Mouse (Mus musculus) forebrain, postnatal 0 days (tissue): ENCODE measurements around the gene Rbpjl. TPM values are rescaled to one million over a fixed set of nuclear protein-coding genes. Genes with fewer than 3 reads are reported as not detected.

Experiments used
- ATAC-seq: fragments of 200-750 bp; cut with Nextera tagmentation; 2 replicates; pipeline ENCODE4 v1.8.0; 2017; ENCODE audit warnings: mild to moderate bottlenecking, moderate library complexity
- DNase-seq: peaks from one replicate; pipeline ENCODE4 v3.0.0-alpha.2; 2015
- H3K27ac ChIP-seq: fragments of 300-500 bp; sonication (generic); 2 replicates; pipeline ENCODE4 v1.5.1; 2014; ENCODE audit warnings: low read depth, mild to moderate bottlenecking, antibody characterized with exemption, low read length, moderate library complexity, mixed read lengths
- H3K27me3 ChIP-seq: fragments of 300-500 bp; sonication (generic); 2 replicates; pipeline ENCODE4 v1.6.1; 2014; ENCODE audit warnings: mild to moderate bottlenecking, low read length, mixed read lengths; ENCODE audit not compliant: insufficient read depth
- H3K36me3 ChIP-seq: fragments of 300-500 bp; sonication (generic); 2 replicates; pipeline ENCODE4 v1.6.1; 2014; ENCODE audit warnings: mild to moderate bottlenecking, moderate library complexity; ENCODE audit not compliant: insufficient read depth
- H3K4me1 ChIP-seq: fragments of 300-500 bp; sonication (generic); 2 replicates; pipeline ENCODE4 v1.6.1; 2014; ENCODE audit warnings: antibody characterized with exemption; ENCODE audit not compliant: insufficient read depth
- H3K4me2 ChIP-seq: fragments of 300-500 bp; sonication (generic); 2 replicates; pipeline ENCODE4 v1.6.1; 2014; ENCODE audit warnings: low read depth, mild to moderate bottlenecking, moderate library complexity
- H3K4me3 ChIP-seq: fragments of 300-500 bp; sonication (generic); 2 replicates; pipeline ENCODE4 v1.5.1; 2014; ENCODE audit warnings: low read depth, low read length, mixed read lengths
- H3K9ac ChIP-seq: fragments of 300-500 bp; sonication (generic); 2 replicates; pipeline ENCODE4 v1.6.1; 2014; ENCODE audit warnings: mild to moderate bottlenecking
- H3K9me3 ChIP-seq: fragments of 300-500 bp; sonication (generic); 2 replicates; pipeline ENCODE4 v1.6.1; 2016; ENCODE audit warnings: low read length
- CTCF ChIP-seq: sonication (generic); IDR thresholded peaks from 2 replicates; pipeline ENCODE4 v1.5.1; 2016; ENCODE audit warnings: antibody characterized with exemption, control low read depth, low read depth
- WGBS: fragments of 180-500 bp; shearing (Covaris S2); extraction: QIAGEN DNeasy Blood & Tissue Kit; methylation state at CpG from one replicate; pipeline ENCODE4 v1.1.7; 2014; 5-methylcytosine and 5-hydroxymethylcytosine counted together
- polyA plus RNA-seq: library from polyadenylated mRNA; unstranded; fragments of >200 nt; fragmentation: Nextera tagmentation; extraction: Ambion mirVana; gene quantifications from 2 replicates; pipeline ENCODE4 v1.2.1, GENCODE M21; 2015
- total RNA-seq: library from RNA; depleted of rRNA; stranded (reverse); fragments of >200 nt; gene quantifications from 2 replicates; pipeline ENCODE4 v1.2.3, GENCODE M21; 2014

Rbpjl gene
- total and polyA plus RNA-seq, 2 experiments from 2014 or later: 0.17 TPM; not detected in 1

DNA sequence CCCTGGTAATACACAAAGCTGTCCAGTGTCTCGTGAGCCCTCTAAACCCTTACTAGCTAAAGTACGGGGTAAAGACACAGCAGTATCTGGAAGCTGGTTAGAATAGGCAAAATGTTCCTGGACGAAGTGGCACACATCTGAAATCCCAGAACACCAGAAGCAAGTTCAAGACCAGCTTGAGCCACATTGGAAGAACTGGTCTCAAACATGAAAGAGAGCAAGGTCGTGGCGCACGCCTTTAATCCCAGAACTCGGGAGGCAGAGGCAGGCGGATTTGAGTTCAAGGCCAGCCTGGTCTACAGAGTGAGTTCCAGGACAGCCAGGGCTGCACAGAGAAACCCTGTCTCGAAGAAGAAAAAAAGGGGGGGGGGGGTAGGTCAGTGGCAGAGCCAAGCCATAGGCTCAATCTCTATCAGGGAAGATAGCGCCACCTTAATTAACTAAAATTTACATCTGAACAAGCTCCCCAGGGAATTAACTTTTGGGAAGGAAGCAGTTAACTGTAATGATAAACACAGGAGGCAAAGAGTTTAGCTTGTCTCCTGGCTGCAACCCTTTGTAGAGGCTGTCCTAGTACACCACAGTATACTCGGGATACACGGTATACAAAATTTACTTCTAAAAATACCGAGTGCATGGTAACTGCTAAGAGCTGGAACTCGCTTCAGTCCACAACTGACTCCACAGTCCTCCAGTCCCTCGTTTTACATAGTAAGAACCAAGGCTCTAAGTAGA is 27.1 kb downstream of the Rbpjl start:
- Histone ChIP-seq H3K27ac (no peak overlapping the region), H3K36me3 (no peaks in the 10 kb centered on the region), H3K4me2 (no peak overlapping the region), H3K4me3 (no peak overlapping the region), H3K9me3 (no peaks in the 10 kb centered on the region), H3K4me1 (no peaks in the 10 kb centered on the region), H3K9ac (no peak overlapping the region), H3K27me3 (no peaks in the 10 kb centered on the region)
- TF ChIP-seq CTCF: no peak
- no peak for DNase-seq
- ATAC-seq: no peak
- 47% methylated on average over 15 of the region's 15 CpGs for WGBS

DNA sequence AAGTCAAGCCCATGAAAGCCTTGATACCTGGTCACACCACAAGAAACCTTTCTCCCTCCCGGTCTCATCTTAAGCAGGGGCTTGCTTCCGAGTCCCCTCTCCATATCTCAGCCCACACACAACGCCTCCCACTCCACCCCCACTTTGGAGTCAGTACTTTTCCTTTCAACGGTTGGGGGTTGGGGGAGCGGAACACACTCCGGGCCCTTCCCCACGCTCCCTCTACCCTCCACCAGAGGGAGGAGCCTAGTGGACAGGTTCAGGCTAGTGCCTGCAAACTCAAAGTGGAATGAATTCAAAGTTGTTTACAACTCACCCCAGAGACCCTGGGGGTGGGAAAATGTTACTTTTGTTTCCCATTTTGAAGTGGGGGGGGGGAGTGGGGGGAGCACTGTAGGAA is 27.8 kb downstream of the Rbpjl start:
- ATAC-seq: no peak
- no peak overlapping the region for H3K4me3 ChIP-seq
- 27% methylated on average over 7 of the region's 7 CpGs for WGBS

DNA sequence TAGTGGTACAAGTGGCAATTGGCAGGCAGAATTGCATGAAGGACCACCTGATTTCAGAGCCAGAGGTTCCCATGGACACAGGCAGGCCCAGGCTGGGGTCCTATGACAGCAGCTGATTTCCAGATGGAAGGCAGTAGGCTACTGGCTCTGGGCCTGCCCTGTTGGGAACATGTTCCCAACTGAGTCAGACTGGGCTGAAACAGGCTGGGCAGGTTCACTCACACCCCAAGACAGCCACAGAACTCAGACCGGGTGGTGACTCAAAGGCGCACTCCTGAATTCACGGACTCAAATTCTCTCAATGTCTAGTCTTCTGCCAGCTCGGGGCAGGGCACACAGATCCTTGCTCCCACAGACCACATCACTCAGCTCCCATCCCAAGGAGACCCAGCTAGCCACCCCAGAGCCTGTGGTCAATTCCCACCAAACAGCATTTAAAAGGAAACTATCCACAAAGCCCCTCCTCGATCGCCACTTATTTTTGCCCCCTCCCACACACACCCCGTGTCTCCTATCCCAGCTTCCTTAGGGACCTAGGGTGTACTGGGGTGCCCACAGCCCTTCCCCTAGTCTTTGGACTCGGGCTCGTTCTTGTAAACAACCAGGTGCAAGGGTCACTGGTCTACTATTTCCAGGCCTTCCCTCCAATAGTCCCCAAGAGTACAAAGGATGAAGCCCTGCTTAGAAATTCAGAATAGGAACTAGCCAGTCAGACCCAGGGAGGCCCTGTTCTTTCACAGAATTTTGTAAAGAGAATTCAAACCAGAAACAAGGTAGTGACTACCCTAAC is 28.9 kb downstream of the Rbpjl start:
- Histone ChIP-seq H3K9me3 (no peaks in the 10 kb centered on the region), H3K27me3 (no peaks in the 10 kb centered on the region), H3K4me2 (no peak overlapping the region), H3K27ac (no peak overlapping the region), H3K4me3 (no peak overlapping the region), H3K36me3 (no peaks in the 10 kb centered on the region), H3K4me1 (no peaks in the 10 kb centered on the region), H3K9ac (no peak overlapping the region)
- TF ChIP-seq CTCF: no peak
- DNase-seq (no peak), ATAC-seq (no peak)
- 70% methylated on average over 9 of the region's 9 CpGs for WGBS

More for the DNA sequence above, 27.8 kb downstream of the Rbpjl start:
- H3K4me2 ChIP-seq: no peak overlapping the region
- no peaks in the 10 kb centered on the region for H3K27me3 ChIP-seq
- H3K27ac ChIP-seq: no peak overlapping the region
- no peak for DNase-seq
- H3K9me3 ChIP-seq: no peaks in the 10 kb centered on the region
- no peaks in the 10 kb centered on the region for H3K36me3 ChIP-seq
- no peak overlapping the region for H3K9ac ChIP-seq
- H3K4me1 ChIP-seq: no peaks in the 10 kb centered on the region
- TF ChIP-seq CTCF: no peak

DNA sequence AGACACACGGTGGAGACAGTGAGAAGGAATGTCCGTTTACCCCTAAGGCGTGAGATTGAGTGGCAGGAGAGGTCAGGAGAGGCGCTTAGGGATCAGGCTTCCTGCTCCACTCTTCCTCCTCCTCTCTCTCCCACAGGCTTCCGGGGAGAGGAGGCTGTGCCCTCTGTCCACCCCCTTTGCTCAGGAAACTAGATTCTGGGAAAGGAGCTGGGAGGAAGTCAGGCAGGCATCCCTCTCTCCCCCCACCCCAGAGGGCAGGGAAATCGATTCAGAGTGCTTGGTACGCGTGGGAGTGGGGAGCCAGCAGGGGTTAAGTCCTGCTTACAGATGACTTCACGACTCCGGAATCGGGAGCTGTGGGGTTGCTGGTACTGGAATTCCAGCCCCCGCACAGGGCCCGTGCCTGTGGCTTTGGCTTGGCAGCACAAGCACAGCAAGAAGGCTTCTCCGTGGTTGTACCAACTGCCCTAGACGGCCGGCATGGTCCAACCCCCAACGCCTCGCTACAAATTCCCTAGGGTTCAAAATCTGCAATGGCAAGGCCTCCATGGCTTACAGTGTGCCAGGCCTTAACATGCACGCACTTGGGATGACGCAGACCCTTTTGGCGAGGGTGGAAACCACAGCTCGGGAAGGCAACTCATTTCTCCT is 29.7 kb downstream of the Rbpjl start:
- Histone ChIP-seq H3K4me2 (no peak overlapping the region), H3K4me1 (no peaks in the 10 kb centered on the region), H3K9me3 (no peaks in the 10 kb centered on the region), H3K36me3 (no peaks in the 10 kb centered on the region), H3K4me3 (no peak overlapping the region), H3K27ac (no peak overlapping the region), H3K9ac (no peak overlapping the region), H3K27me3 (no peaks in the 10 kb centered on the region)
- WGBS: 40% methylated on average over 22 of the region's 22 CpGs
- ATAC-seq (no peak), DNase-seq (no peak)
- no peak for TF ChIP-seq CTCF

DNA sequence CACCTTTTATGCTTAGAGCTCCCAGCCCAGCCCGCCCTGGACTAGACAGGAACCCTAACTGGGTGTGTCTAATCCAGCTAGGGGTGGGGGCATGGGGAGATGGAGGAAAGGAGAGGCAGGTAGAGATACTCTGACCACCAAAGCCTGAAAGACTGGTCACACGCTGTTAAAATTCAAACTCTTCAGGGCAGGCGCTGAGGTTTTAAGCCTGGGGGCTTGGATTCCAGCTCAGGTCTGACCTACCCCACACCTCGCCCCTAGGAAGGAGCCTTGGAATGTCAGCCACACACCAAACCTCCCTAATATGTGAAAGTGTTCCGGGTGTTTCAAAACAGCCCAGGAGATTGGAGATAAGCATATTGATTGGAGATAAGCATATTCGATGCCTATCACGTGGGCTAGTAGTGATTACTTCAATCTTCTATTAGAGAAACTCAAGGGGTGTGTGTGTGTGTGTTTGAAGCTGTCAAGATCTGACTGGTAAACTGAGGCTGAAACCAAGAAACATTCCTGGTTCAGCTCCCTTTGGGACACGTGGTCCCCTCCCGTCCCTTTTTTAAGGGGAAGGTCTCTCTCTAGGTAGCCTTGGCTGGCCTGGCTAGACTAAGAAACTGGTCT is 30.4 kb downstream of the Rbpjl start:
- 90% methylated on average over 9 of the region's 9 CpGs for WGBS

DNA sequence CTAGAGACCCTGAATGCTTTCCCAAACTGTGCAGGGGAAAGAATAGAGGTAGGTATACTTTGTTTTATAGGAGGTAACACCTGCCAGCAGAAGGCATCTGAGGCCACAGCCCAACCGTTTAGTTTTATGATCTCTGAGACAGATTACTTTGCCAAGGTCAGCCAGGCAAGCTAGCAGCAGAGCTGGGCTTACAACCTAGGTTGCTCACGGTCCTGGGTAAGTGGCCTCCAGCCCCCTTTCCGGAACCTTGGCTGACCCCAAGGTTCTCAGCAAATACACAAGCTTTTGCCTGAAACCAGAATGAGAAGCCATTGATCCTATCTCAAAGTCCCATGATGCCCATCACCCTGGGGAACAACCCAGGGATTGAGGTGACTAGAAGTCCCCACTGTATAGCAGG is 31.7 kb downstream of the Rbpjl start:
- Histone ChIP-seq H3K27me3 (no peaks in the 10 kb centered on the region), H3K9ac (no peak overlapping the region), H3K36me3 (no peaks in the 10 kb centered on the region), H3K4me2 (no peak overlapping the region), H3K4me1 (no peaks in the 10 kb centered on the region), H3K9me3 (no peaks in the 10 kb centered on the region), H3K4me3 (no peak overlapping the region), H3K27ac (no peak overlapping the region)
- 86% methylated on average over 3 of the region's 3 CpGs for WGBS
- DNase-seq (no peak), ATAC-seq (no peak)
- no peak for TF ChIP-seq CTCF

More for the DNA sequence above, 30.4 kb downstream of the Rbpjl start:
- DNase-seq (no peak), ATAC-seq (no peak)
- Histone ChIP-seq H3K4me2 (no peak overlapping the region), H3K4me1 (no peaks in the 10 kb centered on the region), H3K36me3 (no peaks in the 10 kb centered on the region), H3K27ac (no peak overlapping the region), H3K27me3 (no peaks in the 10 kb centered on the region), H3K4me3 (no peak overlapping the region), H3K9ac (no peak overlapping the region), H3K9me3 (no peaks in the 10 kb centered on the region)
- no peak for TF ChIP-seq CTCF
